Mouse (Mus musculus): ENCODE results near the gene Add2.

The Add2 gene

DNA sequence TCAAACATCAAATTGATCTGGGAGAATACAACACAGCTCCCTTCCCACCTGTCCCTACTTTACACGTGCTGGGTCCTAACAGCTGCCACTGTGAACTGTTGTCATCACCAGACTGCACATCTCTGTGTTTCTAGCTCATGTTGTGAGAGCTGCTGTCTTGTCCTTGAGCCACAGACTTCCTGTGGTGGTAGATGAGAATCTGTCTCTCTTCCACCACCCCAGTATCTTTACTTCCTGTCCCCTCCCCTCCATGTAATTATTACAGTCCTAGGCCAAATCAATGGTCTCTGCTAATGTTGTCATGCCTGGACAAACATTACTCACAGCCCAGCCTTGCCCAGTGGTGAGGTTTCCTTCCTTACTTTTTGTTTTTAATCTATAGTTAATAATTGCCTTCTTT is 105.4 kb downstream of the Add2 start:
- peak; percentile 45 for DNase-seq (ENCODE audit: low read depth, low spot score)

DNA sequence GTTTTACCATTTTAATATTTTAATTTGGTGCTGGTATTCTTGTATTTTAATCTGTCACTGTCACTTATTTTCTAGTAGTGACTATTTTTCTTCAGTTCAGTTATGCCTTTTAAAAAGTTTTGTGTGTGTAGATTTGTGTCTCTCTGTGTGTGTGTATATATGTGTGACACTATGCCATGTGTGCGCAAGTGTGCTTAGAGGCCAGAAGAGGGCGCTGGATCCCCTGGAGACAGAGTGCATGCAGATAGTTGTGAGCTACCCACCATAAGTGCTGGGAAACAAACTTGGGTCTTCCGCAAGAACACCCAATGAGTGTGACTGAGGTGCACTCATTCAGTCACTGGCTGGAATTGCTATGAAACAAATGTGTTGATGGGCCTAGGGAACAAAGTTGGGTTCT is 107.7 kb downstream of the Add2 start:
- no peak for DNase-seq (ENCODE audit: low read depth, low spot score)

DNA sequence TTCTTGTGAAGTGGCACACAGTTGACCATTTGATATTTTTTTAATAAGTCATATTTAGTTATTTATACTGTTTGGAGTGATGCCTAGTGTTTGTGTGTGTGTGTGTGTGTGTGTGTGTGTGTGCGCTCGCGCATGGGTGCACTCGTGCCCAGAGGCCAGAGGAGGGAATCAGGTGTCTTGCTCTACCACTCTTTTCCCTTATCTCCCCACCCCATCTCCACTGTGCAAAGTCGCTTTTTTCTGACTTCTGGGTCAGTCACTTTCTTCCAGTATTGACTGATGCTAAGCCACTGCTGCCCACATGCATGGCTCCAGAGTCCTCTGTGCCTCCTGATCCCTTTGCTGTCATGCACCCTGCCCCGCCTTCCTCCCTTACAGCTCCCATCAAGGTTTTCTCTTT is 112.8 kb downstream of the Add2 start:
- DNase-seq (ENCODE audit: low read depth, low spot score), result no peak

DNA sequence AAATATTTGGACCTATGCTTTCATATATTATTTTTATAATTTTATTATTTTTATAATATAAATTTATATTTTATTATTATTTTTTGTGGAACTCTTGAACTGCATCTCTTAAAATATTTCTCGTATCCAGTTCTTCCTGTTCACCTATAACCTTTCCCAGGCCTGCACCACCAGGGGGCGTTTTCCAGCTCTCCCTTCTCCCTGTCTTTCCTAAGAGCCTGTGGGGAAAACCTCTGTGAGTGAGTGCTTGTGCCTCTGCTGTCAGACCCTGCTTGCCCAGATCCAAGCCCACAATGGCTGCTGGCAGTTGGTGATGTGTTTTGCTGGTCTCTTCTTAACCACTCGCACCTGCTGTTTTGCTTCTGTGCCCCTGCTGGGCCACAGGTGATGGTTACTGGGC is 113.3 kb downstream of the Add2 start:
- peak; percentile 29 for DNase-seq (ENCODE audit: low read depth, low spot score)

DNA sequence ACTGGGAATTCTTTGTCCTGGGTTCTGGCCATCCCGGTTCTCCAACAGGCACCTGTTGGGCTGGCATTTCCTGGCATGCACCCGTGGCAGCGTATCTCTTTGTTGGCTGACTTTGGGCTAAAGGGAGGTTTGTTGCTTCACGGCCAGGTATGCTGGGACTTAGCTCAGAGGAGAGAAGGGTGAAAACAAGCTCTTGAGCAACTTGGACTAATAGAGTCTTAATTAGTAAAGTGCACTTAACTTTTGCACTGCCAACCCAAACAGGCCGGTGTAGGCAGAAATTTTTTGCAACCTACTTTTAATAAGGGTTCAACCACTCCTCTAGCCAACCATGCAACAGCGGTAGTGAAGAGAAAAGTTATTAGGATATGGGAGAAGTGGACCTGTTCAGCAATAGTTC is 116.5 kb downstream of the Add2 start:
- DNase-seq (ENCODE audit: low read depth, low spot score), result no peak

DNA sequence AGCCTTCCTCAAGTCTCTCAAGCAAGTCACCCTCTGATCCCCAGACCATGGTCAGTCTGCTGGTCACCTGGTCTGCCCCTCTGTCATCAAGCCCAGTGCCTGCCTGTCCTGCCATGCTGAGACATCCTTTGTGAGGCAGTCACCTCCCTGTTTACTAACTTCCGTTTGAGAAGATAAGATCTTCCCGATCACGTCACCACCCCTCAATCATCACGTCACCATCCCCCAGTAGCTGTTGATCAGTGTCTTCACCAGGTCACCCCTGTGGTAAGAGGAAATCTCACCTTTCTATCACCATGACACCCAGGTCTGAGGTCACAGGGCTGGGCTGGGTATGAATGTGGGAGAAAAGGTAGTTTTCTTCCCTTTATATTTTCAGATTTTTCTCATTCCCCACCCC is 120.0 kb downstream of the Add2 start:
- peak; percentile 63 for DNase-seq (ENCODE audit: low read depth, low spot score)

DNA sequence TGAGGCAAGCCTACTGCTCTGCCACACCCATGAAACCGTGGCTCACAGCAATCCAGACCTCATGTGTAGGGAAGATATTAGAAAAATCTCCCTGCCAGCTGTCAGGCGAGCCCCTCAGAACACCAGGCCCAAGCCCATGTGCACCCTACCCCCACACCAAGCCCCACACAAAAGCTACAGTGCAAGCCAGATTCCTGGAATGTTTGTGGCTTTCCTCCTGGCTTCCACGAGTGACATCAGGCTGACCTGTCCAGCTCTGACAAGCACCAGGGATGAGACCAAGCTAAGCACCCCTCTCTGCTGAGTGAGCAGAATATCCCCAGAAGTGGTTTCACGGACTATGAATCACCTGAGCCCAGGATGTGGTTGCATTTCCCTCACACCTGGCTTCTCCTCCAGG is 120.5 kb downstream of the Add2 start:
- DNase-seq (ENCODE audit: low read depth, low spot score), result no peak

DNA sequence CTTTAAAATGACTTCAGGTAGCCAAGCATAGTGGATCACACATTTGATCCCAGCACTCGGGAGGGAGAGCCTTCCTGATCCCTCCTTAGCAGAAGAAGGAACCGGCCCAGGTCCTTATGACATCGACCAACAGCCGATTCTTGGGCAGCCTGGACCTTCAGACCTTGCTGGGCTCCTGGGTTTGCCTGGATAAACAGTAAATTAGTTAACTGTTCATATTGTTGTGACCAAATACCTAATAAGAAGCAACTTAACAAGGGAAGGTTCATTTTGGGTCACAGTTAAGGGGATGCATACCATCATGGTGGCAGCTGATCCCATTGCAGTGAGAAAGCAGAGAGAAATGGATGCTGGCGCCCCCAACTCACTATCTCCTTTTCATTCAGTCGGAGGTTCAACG is 124.2 kb downstream of the Add2 start:
- no peak for DNase-seq (ENCODE audit: low read depth, low spot score)

DNA sequence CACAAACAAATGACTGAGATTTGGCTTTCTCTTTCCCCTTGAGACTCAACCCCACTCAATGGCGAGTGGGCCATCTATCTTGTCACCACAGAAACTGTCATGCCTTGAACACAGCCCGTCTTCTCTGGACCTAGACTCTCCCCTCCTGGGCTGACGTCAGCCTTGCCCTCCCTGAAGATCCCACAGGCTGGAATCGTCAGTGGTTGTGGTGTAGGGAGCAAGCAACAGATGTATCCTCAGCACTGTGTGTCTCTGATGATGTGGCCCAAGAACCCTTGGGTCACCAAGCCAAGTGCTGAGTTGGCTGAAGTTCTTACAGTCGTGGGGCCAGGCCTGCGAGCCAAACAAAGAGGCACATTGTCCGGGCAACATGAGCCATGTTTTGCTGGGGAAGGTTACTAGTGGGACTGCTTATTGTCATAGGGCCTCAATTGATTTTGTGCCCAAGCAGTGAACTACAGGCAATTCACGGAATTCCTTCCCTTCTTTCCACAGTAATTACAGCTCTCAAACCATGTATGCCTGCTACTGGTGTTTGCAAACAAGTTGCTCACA is 125.0 kb downstream of the Add2 start:
- no peak for DNase-seq (ENCODE audit: low read depth, low spot score)

DNA sequence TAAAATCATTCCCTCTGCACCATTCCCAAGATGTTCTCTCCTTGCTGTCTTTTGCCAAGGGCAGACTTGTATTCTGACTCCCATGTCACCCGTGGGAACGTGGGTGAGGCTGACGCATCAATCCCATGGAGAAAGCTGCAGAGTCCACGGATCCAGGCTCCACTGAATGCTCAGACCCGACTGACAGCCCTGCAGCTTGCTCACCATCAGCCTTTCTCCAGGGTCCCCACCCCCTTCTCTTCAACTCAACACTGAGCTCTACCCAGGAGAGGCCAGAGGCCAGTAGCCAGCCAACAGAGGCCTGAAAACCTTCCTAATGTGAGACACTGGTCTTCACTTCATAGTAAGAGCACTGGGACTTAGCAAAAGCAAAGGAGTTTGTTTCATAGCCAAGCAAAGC is 125.5 kb downstream of the Add2 start:
- no peak for DNase-seq (ENCODE audit: low read depth, low spot score)

DNA sequence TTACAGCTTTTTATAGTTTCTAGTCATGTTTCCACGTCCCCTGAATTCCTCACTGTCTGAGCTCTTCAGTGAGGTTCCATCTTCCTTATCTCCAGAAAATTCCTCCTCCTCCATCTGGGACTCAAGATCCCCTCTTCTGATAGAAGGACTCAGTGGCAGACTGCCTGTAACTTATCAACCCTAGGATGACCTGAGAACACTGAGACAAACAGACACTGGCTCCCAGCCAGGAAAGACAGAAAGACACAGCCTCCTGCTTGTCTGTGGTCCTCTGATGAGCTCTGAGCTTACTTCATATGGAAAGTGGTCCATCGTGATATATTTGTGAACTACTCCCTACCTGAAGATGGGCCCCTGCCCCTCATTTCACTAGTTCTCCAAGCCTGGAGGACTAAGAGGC is 126.0 kb downstream of the Add2 start:
- DNase-seq (ENCODE audit: low read depth, low spot score), result no peak

DNA sequence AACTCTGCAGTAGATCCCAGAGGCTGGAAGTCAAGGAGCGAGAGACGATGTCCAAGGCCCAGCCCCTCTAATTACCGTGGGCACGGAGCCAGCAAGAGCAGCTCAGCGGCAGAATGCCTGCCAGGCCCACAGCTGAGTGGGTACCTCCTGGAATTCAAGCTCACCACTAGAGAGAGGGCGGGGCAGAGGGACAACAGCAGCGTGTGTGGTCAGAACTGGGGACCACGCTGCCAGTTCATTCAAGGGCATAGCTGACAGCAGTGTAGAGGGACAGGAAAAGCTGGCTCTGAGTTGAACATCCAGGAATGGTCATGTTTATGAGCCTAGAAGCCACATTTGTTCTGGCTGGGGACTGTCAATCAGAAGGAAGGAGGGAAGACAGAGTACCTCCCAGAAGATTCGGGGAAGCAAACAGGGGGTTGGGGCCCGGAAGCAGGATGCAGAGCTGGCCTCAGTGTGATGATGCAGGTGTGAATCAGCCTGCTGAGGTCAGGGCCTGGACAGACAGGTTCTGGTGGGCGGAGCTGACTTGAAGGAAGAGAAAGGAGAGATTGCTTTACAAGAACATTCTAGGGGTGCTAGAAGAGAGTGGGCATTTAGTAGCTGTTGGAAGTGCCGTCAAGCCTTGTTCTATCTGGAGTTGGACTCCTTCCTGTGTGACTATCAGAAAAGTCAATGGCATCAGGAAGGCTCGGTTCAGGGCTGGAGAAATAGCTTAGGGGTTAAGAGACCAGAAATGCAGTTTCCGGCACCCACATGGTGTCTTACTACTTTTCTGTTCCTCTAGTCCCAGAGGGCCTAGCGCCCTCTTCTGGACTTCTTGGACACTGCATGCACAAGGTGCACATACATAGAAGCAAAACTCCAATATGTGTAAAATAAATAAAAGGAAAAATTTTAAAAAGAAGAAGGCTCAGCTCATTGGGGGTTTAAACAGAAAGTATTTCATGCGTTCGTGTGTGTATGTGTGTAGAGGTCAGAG is 129.1 kb downstream of the Add2 start:
- DNase-seq (ENCODE audit: low read depth, low spot score), result no peak

DNA sequence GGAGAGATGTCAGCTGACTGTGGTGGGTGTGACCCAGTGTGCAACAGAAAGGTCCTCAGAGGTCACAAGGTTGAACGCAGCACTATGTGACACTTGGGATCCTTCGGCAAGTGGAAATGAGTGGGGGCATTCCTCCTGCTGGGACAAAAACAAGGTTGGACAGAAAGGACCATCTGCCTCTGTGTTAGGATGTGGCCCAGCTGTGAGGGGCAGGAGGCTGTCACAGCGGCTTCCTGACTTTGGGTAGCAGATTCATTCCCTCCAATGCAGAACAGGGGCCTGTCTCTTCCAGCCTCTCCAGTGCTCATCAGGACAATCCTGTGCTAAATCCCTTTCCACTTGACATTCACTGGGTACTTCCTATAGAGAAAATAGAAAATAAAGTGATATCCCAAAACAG is 132.4 kb downstream of the Add2 start:
- no peak for DNase-seq (ENCODE audit: low read depth, low spot score)

DNA sequence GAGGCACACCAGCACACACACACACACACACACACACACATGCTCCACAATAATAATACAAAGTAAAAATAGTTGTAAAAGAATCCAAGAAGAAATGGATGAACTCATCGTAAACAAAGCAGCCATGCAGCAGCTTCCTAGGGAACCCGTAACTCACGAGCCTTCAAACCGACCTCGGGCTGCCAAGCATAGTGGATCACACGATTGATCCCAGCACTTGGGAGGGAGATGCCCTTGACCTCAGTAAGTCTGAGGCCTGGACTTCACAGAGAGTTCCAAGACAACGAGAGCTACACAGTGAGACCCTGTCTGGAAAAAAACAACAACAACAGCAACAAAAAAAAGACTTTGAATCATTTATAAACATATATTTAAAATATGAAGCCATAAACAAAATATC is 133.1 kb downstream of the Add2 start:
- DNase-seq (ENCODE audit: low read depth, low spot score), result no peak

DNA sequence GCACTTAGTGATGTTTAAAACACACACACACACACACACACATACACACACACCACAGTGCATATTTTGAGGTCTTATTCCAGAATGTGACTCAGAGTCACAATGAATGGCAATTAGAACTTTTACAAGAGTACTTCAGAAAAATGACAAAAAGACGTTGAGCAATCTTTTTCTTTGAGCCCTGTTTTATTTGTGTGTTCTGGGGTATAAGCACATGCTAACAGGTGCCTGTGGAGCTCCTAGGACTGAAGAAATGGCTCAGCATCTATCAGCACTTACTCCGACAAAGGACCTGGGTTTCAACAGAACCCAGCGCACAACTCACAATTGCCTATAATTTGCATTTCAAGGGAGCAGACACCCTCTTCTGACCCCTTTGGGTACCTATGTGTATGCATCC is 135.5 kb downstream of the Add2 start:
- DNase-seq (ENCODE audit: low read depth, low spot score), result no peak

DNA sequence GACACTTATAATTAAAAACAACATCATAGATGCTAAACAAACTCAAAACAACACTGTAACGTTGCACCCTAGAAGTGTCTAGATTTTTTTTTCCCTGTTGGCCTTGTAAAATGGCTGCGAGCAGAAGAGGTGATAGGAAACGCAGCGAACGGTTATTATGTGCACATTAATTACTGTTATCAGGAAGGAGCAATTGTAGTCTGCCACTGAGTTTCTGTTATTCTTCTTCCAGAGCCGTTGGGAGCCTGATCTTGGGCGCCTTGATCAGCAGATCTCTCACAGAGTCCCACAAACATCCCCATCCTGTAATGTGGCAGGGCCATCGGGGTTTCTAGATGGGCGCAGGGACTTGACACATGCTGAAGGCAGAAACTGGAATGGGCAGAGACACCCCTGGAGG is 137.9 kb downstream of the Add2 start:
- DNase-seq (ENCODE audit: low read depth, low spot score), result no peak

DNA sequence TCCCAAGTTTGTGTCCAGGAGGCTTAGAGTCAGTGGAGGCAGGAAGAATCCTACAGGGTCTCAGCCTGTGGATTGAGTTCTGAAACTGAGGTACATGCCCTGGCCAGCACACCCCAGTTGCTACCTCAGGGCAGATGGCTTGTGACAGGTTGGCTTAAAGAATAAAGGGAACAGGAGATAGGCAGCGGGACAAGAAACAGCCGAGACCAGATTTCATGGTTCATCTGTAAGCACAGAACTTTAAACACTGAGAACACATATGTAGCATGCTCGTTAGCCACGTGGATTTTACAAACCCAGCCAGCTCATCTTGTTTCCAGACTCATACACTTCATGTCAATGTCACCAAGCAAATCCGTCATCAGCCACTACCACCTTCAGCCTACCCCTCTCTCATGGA is 139.4 kb downstream of the Add2 start:
- no peak for DNase-seq (ENCODE audit: low read depth, low spot score)

DNA sequence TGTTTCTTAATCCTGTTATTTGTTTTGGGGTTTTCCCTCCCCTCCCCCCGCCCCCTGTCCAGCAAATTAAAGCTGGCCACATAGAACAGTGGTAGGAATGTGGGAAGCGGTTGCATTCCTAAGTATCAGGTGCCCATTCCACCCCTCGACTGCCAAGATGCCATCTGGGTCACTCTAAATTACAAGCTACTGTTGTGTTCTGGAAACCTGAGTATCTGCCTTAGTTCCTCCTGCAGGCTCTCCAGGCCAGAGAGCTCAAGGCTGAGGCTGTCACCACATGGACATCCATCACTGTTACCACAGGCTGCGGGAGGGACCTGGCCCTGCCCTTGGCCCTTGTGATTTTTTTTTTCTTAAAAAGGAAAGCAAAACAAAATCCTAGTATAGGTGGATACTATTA is 140.7 kb downstream of the Add2 start:
- no peak for DNase-seq (ENCODE audit: low read depth, low spot score)
